Mouse (Mus musculus) G1E (cell line): Measurements from ENCODE around the gene Ifitm10.

ENCODE experiments used
- CTCF ChIP-seq: IDR thresholded peaks from 2 replicates; pipeline ENCODE4 v1.5.1; 2012; ENCODE audit warnings: low read depth, low read length, inconsistent platforms, mixed read lengths
- GATA1 ChIP-seq: IDR thresholded peaks from 2 replicates; pipeline ENCODE4 v1.6.1; 2012; ENCODE audit warnings: borderline replicate concordance, low read length, inconsistent platforms, mixed read lengths
- TAL1 ChIP-seq: conservative IDR thresholded peaks from 2 replicates; pipeline ENCODE4 v1.6.1; 2012; ENCODE audit warnings: low read depth, low read length, inconsistent platforms, mixed read lengths

DNA sequence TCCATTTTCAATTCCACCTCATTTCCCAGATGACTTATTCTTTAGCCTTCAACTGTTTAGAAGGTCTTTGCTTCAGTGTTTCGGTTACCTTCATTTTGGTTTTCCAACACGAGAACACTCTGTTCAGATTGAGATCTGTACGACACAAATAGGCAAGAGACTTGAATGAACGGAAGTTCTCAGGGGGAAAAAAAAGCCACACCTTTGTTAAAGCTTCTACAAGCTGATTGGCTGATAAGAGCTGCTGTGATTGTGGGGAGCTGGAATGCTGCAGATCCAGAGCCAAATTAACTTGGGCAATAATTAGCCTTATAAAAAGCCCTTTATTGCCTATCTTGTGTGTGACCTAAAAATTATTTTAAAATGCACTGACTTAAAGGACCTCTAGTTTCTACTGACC is 41.8 kb upstream of the Ifitm10 start:
- TF ChIP-seq TAL1 (no peak), GATA1 (no peak), CTCF (no peak)
